Mouse (Mus musculus): ENCODE data around the gene Ppp1r15a. TPM values are rescaled to one million over a fixed set of nuclear protein-coding genes. Genes with fewer than 3 reads are reported as not detected.
"Not testable (repeated sequence)": the region's sequence is repeated elsewhere in the genome, so short reads cannot be mapped to it uniquely, and the experiment has no call there.

The Ppp1r15a gene
- polyA plus RNA-seq, 1 experiment from 2014 or later, result 18.4 TPM

GRCm38 (mm10) chr7:45523678-45524170 lies 2.3 kb downstream of the Ppp1r15a start:
- Histone ChIP-seq H3K4me1 (peaks cover 42% of the 10 kb centered on the region), H3K27me3 (replicated peaks) (no peaks in the 10 kb centered on the region), H3K36me3 (no peaks in the 10 kb centered on the region), H3K9me3 (replicated peaks) (no peaks in the 10 kb centered on the region), H3K4me2 (peak overlapping the region; percentile 31), H3K9ac (replicated peaks) (no peak overlapping the region), H3K27ac (replicated peaks) (no peak overlapping the region), H3K4me3 (replicated peaks) (no peak overlapping the region)
- WGBS, result 87% methylated on average over 13 of the region's 13 CpGs
- ATAC-seq (ENCODE audit: low FRiP score), result no peak

- H3K4me3 ChIP-seq (replicated peaks), result no peak overlapping the region
- peak overlapping the region; percentile 31 for H3K4me2 ChIP-seq
- H3K27me3 ChIP-seq (replicated peaks), result no peaks in the 10 kb centered on the region
- H3K27ac ChIP-seq (replicated peaks), result no peak overlapping the region
- ATAC-seq (ENCODE audit: low FRiP score), result no peak
- no peaks in the 10 kb centered on the region for H3K36me3 ChIP-seq
- 72% methylated on average over 18 of the region's 18 CpGs for WGBS
- H3K4me1 ChIP-seq, result peaks cover 42% of the 10 kb centered on the region
- H3K9ac ChIP-seq (replicated peaks), result no peak overlapping the region
- no peaks in the 10 kb centered on the region for H3K9me3 ChIP-seq (replicated peaks)
These were observed 3.0 kb downstream of the Ppp1r15a start for GRCm38 (mm10) chr7:45522957-45523676.

DNA sequence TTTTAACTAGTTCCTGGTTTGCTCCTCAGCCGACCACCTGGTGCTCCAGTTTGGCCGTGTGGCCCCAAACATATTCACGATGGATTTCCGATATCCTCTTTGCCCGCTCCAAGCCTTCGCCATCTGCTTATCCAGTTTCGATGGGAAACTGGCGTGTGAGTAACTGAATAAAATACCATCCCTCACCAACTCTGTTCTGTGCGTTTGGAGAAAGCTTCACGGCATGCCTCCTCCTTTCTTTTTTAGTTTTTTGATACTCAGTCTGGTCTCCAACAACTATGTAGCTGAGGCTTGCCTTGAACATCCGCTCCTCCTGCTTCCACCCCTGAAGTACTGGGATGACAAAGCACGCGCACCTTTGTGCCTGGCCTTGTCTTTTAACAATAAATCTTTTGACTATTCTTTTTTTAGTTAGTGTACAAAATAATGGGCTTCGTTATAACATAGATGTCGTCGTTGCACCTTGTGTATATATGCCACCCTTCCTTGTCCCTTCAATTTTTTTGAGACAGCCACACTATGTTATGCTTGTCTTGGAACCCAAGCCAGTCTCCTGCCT lies 3.8 kb downstream of the Ppp1r15a start:
- WGBS, result 55% methylated on average over 16 of the region's 16 CpGs
- peak overlapping the region; percentile 49 for H3K4me3 ChIP-seq (replicated peaks)
- no peaks in the 10 kb centered on the region for H3K27me3 ChIP-seq (replicated peaks)
- no peak for ATAC-seq (ENCODE audit: low FRiP score)
- peaks cover 42% of the 10 kb centered on the region for H3K4me1 ChIP-seq
- H3K9me3 ChIP-seq (replicated peaks), result no peaks in the 10 kb centered on the region
- peak overlapping the region; percentile 50 for H3K9ac ChIP-seq (replicated peaks)
- peak overlapping the region; percentile 61 for H3K4me2 ChIP-seq
- H3K27ac ChIP-seq (replicated peaks), result peak overlapping the region; percentile 85; the same call in 1 of the 2 replicates
- no peaks in the 10 kb centered on the region for H3K36me3 ChIP-seq

DNA sequence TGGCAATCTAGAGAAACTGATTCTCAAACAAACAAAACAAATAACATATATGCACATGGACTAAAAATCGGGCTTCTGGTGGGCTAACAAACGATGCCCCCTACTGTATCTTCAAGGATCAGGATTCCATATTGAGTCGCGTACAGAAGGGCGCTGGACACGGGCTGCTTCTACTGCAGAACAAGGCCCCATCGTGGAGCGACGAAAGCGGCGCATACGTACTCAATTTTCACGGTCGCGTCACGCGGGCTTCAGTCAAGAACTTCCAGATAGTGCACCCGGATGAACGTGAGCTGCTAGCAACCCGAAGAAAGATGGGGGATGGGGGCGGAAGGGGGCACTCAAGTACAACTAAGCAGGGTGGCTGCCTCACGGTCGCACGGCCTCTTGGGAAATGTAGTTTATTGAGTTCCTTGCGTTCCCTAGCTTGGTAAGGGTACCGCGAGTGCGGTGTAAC lies 4.3 kb downstream of the Ppp1r15a start:
- Histone ChIP-seq H3K27ac (replicated peaks) (peak overlapping the region; percentile 85), H3K9me3 (replicated peaks) (no peaks in the 10 kb centered on the region), H3K4me3 (replicated peaks) (peak overlapping the region; percentile 49), H3K36me3 (no peaks in the 10 kb centered on the region), H3K27me3 (replicated peaks) (no peaks in the 10 kb centered on the region), H3K4me2 (peak overlapping the region; percentile 61), H3K9ac (replicated peaks) (peak overlapping the region; percentile 50), H3K4me1 (peaks cover 40% of the 10 kb centered on the region)
- WGBS, result under 1% methylated on average over 28 of the region's 28 CpGs
- peak; percentile 74 for ATAC-seq (ENCODE audit: low FRiP score)

DNA sequence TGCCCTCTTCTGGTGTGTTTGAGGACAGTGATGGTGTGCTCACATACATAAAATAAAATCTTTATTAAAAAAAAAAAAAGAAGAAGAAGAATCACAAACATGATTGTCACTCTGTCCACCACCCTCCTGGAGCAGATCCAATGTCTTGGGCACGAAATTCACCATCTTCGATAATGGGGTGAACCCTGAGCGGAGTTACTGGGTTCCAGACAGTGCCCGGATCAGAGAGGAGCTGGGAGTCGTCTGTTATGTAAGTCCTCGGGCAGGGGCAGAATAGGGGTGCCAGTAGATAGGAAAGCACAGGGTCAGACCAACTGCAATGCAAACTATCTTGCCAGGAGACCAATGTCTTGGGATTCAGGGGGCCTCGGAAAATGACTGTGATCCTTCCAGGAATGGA lies 5.5 kb downstream of the Ppp1r15a start:
- WGBS, result 95% methylated on average over 7 of the region's 7 CpGs
- H3K9ac ChIP-seq (replicated peaks), result no peak overlapping the region
- no peak overlapping the region for H3K27ac ChIP-seq (replicated peaks)
- no peak for ATAC-seq (ENCODE audit: low FRiP score)
- no peaks in the 10 kb centered on the region for H3K9me3 ChIP-seq (replicated peaks)
- no peak overlapping the region for H3K4me2 ChIP-seq
- peaks cover 33% of the 10 kb centered on the region for H3K4me1 ChIP-seq
- H3K27me3 ChIP-seq (replicated peaks), result no peaks in the 10 kb centered on the region
- H3K36me3 ChIP-seq, result no peaks in the 10 kb centered on the region
- no peak overlapping the region for H3K4me3 ChIP-seq (replicated peaks)

- Histone ChIP-seq H3K4me2 (no peak overlapping the region), H3K4me1 (peaks cover 23% of the 10 kb centered on the region), H3K36me3 (no peaks in the 10 kb centered on the region), H3K9ac (replicated peaks) (no peak overlapping the region), H3K9me3 (replicated peaks) (no peaks in the 10 kb centered on the region), H3K27me3 (replicated peaks) (no peaks in the 10 kb centered on the region), H3K27ac (replicated peaks) (no peak overlapping the region), H3K4me3 (replicated peaks) (no peak overlapping the region)
- WGBS, result 72% methylated on average over 8 of the region's 8 CpGs
- no peak for ATAC-seq (ENCODE audit: low FRiP score)
These were observed 6.5 kb downstream of the Ppp1r15a start for GRCm38 (mm10) chr7:45519345-45520120.

- no peak overlapping the region for H3K4me3 ChIP-seq (replicated peaks)
- H3K9me3 ChIP-seq (replicated peaks), result no peaks in the 10 kb centered on the region
- H3K36me3 ChIP-seq, result no peaks in the 10 kb centered on the region
- peaks cover 18% of the 10 kb centered on the region for H3K4me1 ChIP-seq
- H3K4me2 ChIP-seq, result no peak overlapping the region
- ATAC-seq (ENCODE audit: low FRiP score), result no peak
- no peak overlapping the region for H3K9ac ChIP-seq (replicated peaks)
- no peak overlapping the region for H3K27ac ChIP-seq (replicated peaks)
- 93% methylated on average over 16 of the region's 16 CpGs for WGBS
- no peaks in the 10 kb centered on the region for H3K27me3 ChIP-seq (replicated peaks)
These were observed 7.5 kb downstream of the Ppp1r15a start for GRCm38 (mm10) chr7:45518618-45519017.

DNA sequence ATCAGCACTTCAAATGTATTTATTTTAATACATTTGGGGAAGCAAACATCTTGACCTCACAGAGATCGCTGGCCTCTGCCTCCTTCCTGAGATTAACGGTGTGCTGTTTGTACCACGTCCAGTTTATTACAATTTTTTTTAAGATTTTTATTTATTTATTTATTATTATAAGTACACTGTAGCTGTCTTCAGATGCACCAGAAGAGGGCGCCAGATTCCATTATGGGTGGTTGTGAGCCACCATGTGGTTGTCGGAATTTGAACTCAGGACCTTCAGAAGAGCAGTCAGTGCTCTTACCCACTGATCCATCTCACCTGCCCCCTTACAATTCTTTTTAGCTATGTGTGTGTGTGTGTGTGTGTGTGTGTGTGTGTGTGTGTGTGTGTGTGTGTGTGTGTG lies 9.2 kb downstream of the Ppp1r15a start:
- not testable (repeated sequence) for ATAC-seq (ENCODE audit: low FRiP score); H3K27ac ChIP-seq (replicated peaks); H3K4me3 ChIP-seq (replicated peaks); H3K9me3 ChIP-seq (replicated peaks); H3K4me2 ChIP-seq; H3K36me3 ChIP-seq; H3K4me1 ChIP-seq; H3K9ac ChIP-seq (replicated peaks); H3K27me3 ChIP-seq (replicated peaks)
- WGBS, result 69% methylated on average over 5 of the region's 5 CpGs

GRCm38 (mm10) chr7:45515436-45515835 lies 10.6 kb downstream of the Ppp1r15a start:
- WGBS, result 33% methylated on average over 16 of the region's 16 CpGs
- no peak overlapping the region for H3K4me3 ChIP-seq (replicated peaks)
- H3K4me1 ChIP-seq, result no peaks in the 10 kb centered on the region
- no peak overlapping the region for H3K4me2 ChIP-seq
- H3K9me3 ChIP-seq (replicated peaks), result no peaks in the 10 kb centered on the region
- H3K27ac ChIP-seq (replicated peaks), result no peak overlapping the region
- H3K36me3 ChIP-seq, result no peaks in the 10 kb centered on the region
- no peaks in the 10 kb centered on the region for H3K27me3 ChIP-seq (replicated peaks)
- H3K9ac ChIP-seq (replicated peaks), result no peak overlapping the region
- ATAC-seq (ENCODE audit: low FRiP score), result no peak

GRCm38 (mm10) chr7:45514411-45514810 lies 11.7 kb downstream of the Ppp1r15a start:
- no peak for ATAC-seq (ENCODE audit: low FRiP score)
- no peaks in the 10 kb centered on the region for H3K9me3 ChIP-seq (replicated peaks)
- H3K4me2 ChIP-seq, result no peak overlapping the region
- H3K9ac ChIP-seq (replicated peaks), result no peak overlapping the region
- peaks cover 3% of the 10 kb centered on the region for H3K4me1 ChIP-seq
- no peaks in the 10 kb centered on the region for H3K36me3 ChIP-seq
- no peak overlapping the region for H3K27ac ChIP-seq (replicated peaks)
- WGBS, result 89% methylated on average over 7 of the region's 7 CpGs
- H3K4me3 ChIP-seq (replicated peaks), result no peak overlapping the region
- H3K27me3 ChIP-seq (replicated peaks), result no peaks in the 10 kb centered on the region

DNA sequence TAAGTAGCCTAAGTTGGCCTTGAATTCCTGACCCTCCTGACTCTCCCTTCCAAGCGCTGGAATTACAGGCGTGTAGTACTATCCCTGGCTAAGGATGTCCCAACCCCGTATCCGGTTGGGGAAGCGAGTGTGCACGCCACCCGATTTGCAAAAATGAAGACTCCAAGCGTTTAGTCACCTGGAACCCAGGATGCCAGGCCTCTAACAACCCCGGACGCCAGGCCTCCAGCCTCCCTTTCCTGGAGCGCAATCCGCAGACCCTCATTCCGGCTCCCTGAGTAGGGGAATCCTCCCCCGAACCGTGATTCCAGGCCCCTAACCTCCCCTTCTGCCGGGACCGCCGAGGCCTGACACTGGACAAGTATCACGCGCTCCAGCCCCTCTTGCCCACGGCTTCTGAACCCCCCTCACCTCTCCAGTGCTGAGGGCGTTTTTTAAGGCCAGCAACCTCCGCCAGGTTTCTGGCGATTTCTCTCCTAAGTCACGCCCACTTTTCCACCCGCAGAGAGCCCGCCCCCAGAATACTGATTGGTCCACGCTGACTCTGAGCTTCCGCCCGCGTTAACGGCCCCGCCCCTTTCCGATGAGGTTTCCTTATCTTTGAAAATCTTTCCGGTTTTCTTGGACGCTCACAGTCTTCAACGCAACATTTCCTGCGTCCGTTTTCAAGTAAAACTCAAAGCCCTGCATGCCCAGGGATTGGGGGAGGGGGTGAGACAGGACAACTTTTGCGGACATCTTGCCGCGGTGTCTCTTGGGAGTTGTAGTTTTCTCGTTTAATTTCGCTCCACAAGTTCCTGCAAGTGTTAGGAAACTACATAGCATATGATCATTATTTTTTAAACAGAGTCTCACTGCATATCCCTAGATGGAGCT lies 15.9 kb downstream of the Ppp1r15a start, which contains the start of gene Nucb1:
Gene Nucb1 (minus strand): TSS at position 495 of the 876 bp plus-strand sequence.
- Histone ChIP-seq H3K4me3 (replicated peaks) (peak within 1 kb of the TSS; percentile 84), H3K4me2 (peak within 1 kb of the TSS; percentile 97), H3K4me1 (peaks cover 19% of the 10 kb centered on the region), H3K27me3 (replicated peaks) (no peaks in the 10 kb centered on the region), H3K9me3 (replicated peaks) (no peaks in the 10 kb centered on the region), H3K27ac (replicated peaks) (peak within 1 kb of the TSS; percentile 90), H3K36me3 (peaks cover 24% of the 10 kb centered on the region), H3K9ac (replicated peaks) (peak within 1 kb of the TSS; percentile 86)
- under 1% methylated on average over 44 of the region's 44 CpGs for WGBS
- ATAC-seq (ENCODE audit: low FRiP score), result peak; percentile 93

Measured in neural tube, embryonic 15.5 days (tissue).